Mouse (Mus musculus): ENCODE measurements around the gene Tssc4.

Tssc4 gene

GRCm38 (mm10) chr7:143069751-143070400, 827 bp downstream of the Tssc4 start:
- DNase-seq: peak; percentile 77

- peak; percentile 66 for DNase-seq
Measured at GRCm38 (mm10) chr7:143070506-143071070, 1.5 kb downstream of the Tssc4 start.

DNA sequence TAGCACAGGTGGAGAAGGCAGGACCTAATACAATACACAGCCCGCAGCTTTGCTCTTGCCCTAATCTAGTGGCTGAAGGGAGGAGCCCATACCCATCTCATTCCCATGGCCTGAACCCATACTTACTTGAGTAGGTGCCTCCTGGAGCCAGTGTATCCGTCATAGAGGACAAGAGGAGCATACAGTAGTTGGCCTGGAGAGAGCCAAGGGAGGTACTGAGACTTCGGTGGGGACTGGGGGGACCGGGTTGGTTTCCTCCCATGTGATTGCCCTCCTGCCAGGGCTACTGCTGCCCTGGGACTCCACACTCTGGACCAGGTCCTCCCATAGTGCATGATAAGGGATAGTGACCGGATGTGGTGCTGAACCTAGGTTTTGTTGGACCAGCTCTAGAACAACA, 3.6 kb downstream of the Tssc4 start:
- peak; percentile 25 for DNase-seq

- peak; percentile 30 for DNase-seq
Measured at GRCm38 (mm10) chr7:143073086-143073485, 4.0 kb downstream of the Tssc4 start.

- DNase-seq: no peak
Measured at GRCm38 (mm10) chr7:143075394-143075793, 6.3 kb downstream of the Tssc4 start.

DNA sequence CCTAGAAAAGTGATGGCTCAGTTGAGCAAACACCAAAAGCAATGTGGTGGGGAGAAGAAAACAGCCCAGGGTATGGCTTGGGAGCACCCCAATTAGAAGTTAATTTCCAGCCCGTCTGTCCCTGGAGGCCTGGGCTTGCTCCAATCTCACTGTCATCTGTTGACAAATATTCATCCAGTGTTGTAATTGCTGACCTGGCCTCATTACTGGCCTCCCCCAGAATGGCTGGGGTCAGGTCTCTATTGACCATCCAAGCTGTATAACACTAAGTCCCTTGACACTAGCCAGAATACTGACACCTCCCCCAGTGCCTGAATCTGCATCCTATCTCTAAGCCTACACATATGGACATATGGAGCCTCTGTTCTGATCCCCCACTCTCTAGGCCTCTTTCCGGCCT, 8.3 kb downstream of the Tssc4 start:
- no peak for DNase-seq

DNA sequence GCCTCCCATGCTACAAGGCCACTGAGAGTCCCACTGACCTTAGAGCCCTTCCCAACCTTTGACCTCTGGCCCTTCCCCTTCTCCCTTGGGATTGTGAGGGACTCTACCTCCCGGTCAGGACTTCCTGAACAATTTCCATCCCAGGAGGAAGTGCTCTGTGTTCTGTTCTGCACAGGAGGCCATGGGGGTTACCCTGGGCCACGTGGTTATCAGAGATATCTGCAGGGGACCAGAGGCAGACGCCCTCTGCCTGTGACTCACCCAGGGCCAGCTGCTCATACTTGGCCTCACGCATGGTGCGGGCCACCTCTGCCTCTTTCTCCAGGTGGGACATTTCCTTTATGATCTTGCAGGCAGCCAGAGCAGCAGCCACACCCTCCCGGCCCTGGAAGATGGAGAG, 13.0 kb downstream of the Tssc4 start:
- DNase-seq: no peak

DNA sequence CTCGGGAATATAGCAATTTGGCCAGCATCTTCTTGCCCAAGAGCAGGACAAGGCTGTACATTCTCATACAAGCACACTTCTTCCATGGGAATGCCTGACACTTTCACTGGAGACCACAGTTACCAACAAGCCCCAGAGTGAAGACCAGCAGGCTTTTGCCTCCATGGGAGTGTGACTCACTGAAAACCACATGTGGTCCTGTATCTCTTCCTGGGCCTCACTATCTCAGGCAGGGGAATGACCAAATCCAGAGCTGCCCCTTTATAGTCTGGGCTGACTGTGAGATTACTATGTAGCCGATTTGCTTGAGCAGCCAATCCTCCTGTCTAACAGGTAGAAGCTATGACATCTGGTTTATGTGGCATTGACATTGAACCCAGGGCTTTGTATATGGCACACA, 14.7 kb downstream of the Tssc4 start:
- DNase-seq: no peak

DNA sequence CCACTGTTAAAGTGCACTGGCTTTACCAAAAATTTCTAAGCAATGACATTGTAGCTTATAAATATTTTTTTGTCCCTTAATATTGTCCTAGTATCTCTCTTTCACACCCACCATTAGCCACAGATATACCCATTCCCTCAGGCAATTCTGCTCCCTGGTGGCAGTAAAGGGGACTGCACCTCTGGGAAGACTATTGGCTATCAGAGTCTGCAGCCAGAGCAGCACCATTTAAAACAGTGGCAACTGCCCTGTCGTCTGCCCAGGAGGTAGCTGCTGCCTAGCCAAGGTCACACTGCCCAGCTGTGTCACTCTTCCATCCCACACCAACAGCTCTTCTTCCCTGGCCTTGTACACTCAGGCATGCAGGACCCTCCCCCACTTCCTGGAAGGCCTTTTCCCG, 17.3 kb downstream of the Tssc4 start:
- DNase-seq: peak; percentile 43

DNA sequence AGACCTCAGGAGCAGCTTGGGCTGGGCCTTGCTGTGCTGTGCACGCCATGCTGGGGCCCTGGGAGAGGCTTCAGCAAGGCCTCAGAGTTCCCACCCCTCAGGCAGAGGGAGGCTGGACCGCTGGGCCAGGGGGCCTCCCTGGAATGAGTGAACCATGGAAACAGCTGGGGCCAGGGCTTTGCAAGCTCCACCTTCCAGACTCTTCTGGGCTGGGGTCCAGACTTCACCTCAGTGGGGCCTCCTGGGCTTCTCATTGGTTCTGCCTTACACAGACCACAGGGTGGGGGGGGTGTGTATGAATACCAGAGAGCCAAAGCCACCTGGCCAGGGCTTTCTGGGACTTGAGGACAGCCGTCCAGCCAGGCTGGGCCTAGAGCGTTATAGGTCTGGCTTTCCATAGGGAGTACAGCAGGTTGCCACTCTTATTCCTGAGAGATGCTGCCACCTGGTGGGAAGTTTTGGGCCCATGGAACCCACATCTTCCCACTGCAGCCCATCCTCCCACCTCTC, 18.1 kb downstream of the Tssc4 start:
- DNase-seq: no peak

GRCm38 (mm10) chr7:143093847-143094246, 24.8 kb downstream of the Tssc4 start:
- no peak for DNase-seq

GRCm38 (mm10) chr7:143094592-143095553, 25.8 kb downstream of the Tssc4 start, which contains the start of gene Trpm5:
Trpm5 (minus strand) TSS chr7:143094642.
- DNase-seq: peak; percentile 31

- DNase-seq: no peak
Measured at GRCm38 (mm10) chr7:143095554-143095907, 26.5 kb downstream of the Tssc4 start.

- no peak for DNase-seq
Measured at GRCm38 (mm10) chr7:143100759-143101158, 31.7 kb downstream of the Tssc4 start.

- DNase-seq: no peak
Measured at GRCm38 (mm10) chr7:143105258-143105897, 36.3 kb downstream of the Tssc4 start.

GRCm38 (mm10) chr7:143106062-143106461, 37.0 kb downstream of the Tssc4 start, which contains the start of gene Kcnq1:
Kcnq1 (plus strand) TSS chr7:143106362.
- DNase-seq: no peak

DNA sequence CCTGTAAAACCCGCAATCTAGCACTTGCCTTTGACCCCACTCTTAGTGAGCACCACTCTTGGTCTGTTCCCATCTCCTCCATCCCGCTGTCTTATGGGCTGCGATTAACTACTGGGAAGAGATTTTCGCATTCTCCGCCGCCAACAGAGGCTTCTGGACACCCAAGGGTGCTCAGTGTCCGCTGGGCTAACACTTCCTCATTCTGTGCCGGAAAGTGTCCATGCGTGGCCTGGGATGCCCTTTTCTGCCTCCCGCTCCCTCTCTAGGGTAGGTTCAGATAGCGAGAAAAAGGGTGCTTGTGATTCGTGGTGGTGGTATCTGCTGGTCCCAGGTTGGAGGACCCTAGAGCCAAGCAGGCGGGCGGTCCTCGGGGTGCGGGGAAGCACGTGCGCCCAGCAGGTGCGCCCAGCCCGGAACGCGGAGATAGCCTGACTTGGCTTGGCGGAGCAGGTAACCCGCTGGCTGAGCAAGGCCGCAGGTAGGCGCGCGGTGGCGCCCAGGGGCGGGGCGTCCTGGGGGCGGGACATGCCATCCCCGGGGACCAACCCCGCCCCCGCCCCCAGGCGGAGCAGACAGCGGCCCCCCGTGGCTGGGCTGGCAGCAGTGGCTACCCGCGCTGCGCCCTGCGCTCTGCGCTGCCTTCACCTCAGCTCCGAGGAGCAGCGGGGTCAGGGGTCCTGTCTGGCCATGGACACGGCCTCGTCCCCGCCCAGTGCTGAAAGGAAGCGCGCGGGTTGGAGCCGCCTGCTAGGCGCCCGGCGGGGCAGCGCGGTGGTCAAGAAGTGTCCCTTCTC, 37.8 kb downstream of the Tssc4 start:
- no peak for DNase-seq

DNA sequence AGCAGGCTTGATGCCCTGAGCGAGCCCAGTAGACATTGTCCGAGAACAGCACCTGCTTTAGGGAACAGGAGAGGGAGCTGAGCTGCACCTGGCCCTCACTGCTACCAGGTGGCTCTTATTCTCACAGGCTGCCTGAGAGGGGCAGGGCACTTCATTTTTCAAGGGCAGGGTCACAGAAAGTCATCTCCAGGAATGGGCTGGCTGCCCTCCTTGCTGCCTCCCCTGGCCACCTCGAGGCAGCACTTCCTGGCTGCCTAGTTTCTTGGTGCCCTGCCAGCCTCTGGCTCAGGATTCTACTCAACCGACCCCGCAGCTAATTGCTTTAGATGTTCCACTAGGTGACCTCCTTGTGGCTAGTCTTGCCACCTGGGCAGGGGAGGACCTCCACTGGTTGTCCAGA, 39.2 kb downstream of the Tssc4 start:
- DNase-seq: peak; percentile 44

- no peak for DNase-seq
Measured at GRCm38 (mm10) chr7:143108996-143109660, 40.1 kb downstream of the Tssc4 start.

- DNase-seq: no peak
Measured at GRCm38 (mm10) chr7:143109696-143110095, 40.6 kb downstream of the Tssc4 start.

DNA sequence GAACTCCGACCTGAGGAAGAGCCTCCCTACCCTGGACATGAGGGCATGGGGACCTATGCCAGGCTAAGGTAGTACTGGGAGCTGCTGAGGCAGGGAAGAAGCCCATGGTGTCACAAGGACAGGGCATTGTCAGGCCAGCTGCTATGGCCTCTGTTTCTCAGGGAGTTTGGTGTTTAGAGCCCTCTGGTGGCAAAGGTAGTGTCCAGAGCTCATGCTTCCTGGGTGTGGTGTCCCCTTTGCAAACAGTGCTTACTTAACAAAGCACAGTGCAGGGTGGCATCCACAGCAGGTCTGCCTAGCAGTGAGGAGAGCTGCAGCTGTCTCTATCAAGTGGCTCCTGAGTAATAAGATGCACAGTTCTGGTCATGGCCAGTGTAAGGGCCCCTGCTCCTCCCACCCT, 41.8 kb downstream of the Tssc4 start:
- no peak for DNase-seq

DNA sequence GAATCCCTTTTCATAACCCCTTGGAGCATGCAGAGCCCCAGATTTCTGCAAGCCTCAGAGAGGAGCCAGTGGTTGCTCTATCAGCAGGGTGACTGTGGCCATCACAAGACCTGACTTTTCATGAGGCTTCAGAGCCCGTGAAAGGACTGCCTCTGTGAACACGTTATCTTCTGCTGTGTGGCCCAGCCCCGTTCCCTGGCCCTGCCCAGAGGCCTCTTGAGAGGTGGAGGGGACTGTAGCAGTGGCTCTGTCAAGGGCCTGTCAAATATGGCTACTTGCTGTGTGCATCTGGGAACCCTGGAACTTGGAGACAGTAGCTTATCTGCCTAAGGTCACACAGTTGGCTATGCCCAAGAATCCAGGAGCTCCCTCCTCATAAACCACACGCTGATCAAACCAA, 42.7 kb downstream of the Tssc4 start:
- DNase-seq: no peak
